Mouse (Mus musculus) erythroblast, embryonic 14.5 days (primary cell): ENCODE measurements around the gene Adgrl3. TPM values are rescaled to one million over a fixed set of nuclear protein-coding genes. Genes with fewer than 3 reads are reported as not detected.

Experiments used
- H3K27me3 ChIP-seq: 2 replicates; pipeline ENCODE4 v1.6.1; 2012; ENCODE audit warnings: inconsistent platforms; ENCODE audit not compliant: control insufficient read depth
- H3K36me3 ChIP-seq: 2 replicates; pipeline ENCODE4 v1.6.1; 2012; ENCODE audit warnings: mild to moderate bottlenecking, inconsistent platforms; ENCODE audit not compliant: control insufficient read depth
- H3K4me1 ChIP-seq: 2 replicates; pipeline ENCODE4 v1.6.1; 2012; ENCODE audit warnings: inconsistent platforms; ENCODE audit not compliant: control insufficient read depth
- H3K4me3 ChIP-seq: replicated peaks from 2 replicates; pipeline ENCODE3; 2012; ENCODE audit warnings: moderate library complexity, mild to moderate bottlenecking, inconsistent platforms
- H3K9me3 ChIP-seq: 2 replicates; pipeline ENCODE4 v1.6.1; 2012; ENCODE audit warnings: low read length, inconsistent platforms, mixed read lengths; ENCODE audit not compliant: control insufficient read depth
- GATA1 ChIP-seq: IDR thresholded peaks from 2 replicates; pipeline ENCODE4 v1.6.1; 2012; ENCODE audit warnings: low read length, inconsistent platforms, mixed read lengths
- TAL1 ChIP-seq: IDR thresholded peaks from 3 replicates; pipeline ENCODE4 v1.6.1; 2012; ENCODE audit warnings: low read length, inconsistent platforms, mixed read lengths
- polyA plus RNA-seq: library from polyadenylated mRNA; stranded (reverse); fragments of >175 nt; gene quantifications from 2 replicates; pipeline ENCODE4 v1.2.3, GENCODE M21; 2012

The Adgrl3 gene
- polyA plus RNA-seq, 1 experiment: not detected

- H3K4me1 ChIP-seq: no peaks in the 10 kb centered on the region
- no peak for TF ChIP-seq GATA1
- no peak for TF ChIP-seq TAL1
Measured at GRCm38 (mm10) chr5:81160431-81160830, 140.5 kb downstream of the Adgrl3 start.

DNA sequence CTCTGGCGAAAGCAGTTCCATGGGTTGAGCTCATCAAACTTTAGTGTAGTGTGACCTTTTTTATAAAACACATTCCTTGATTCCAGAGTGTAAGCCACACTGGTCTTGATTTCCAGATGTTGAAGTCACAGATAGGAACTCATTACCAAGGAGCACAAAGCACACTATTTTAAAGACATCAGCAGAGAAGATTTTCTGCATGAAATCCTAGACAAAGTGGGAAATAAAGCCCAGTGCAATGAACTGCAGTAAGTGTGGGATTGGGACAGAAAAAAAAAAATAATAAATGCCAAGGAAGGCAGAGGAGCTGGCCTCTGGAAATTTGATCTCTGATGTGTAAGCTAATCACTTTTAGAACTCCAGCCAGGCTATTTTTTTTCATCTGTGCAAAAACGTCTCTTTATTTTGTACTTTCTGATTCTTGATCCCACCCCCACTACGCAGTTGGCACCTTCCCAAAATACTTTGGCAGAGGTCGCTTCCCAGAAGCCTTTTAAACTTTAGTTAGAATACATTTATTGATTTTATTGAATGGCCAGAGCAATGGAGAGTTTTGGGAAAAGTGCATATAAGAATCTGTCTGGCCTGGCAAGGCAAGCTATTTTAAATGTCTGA lies 169.0 kb downstream of the Adgrl3 start:
- TF ChIP-seq GATA1: no peak
- TF ChIP-seq TAL1: no peak
- Histone ChIP-seq H3K4me1 (no peaks in the 10 kb centered on the region), H3K36me3 (no peaks in the 10 kb centered on the region), H3K9me3 (no peaks in the 10 kb centered on the region), H3K27me3 (no peaks in the 10 kb centered on the region), H3K4me3 (no peak overlapping the region)

More at GRCm38 (mm10) chr5:81160431-81160830, 140.5 kb downstream of the Adgrl3 start:
- H3K36me3 ChIP-seq: no peaks in the 10 kb centered on the region
- no peak overlapping the region for H3K4me3 ChIP-seq
- H3K9me3 ChIP-seq: peaks cover 5% of the 10 kb centered on the region; the same call in 1 of the 2 replicates
- no peaks in the 10 kb centered on the region for H3K27me3 ChIP-seq

- Histone ChIP-seq H3K36me3 (no peaks in the 10 kb centered on the region), H3K27me3 (no peaks in the 10 kb centered on the region), H3K9me3 (0 out of 2 replicates have a peak, but pooled peaks cover 2% of the 10 kb centered on the region), H3K4me1 (no peaks in the 10 kb centered on the region), H3K4me3 (no peak overlapping the region)
- TF ChIP-seq TAL1 (no peak), GATA1 (no peak)
Measured at GRCm38 (mm10) chr5:81200354-81200753, 180.4 kb downstream of the Adgrl3 start.

DNA sequence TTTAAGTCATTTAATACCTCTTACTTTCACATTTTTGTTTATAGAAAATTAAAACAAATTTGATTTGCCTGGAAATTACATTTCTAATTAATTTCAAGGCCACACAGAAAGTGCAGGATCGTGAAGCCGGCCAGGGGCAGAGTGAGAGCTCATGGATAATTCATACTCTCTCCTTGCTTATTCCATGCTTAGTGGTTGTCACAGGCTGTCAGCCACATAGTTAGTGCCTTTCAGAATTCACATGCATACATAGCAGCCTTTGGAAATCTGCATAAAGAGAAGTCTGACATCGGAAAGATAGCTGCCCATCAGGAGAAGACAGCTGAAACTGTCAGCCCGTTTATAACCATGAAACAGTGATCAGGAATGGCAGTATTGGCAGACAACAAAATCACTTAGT lies 181.9 kb downstream of the Adgrl3 start:
- Histone ChIP-seq H3K9me3 (0 out of 2 replicates have a peak, but pooled peaks cover 2% of the 10 kb centered on the region), H3K4me1 (no peaks in the 10 kb centered on the region), H3K4me3 (no peak overlapping the region), H3K27me3 (no peaks in the 10 kb centered on the region), H3K36me3 (no peaks in the 10 kb centered on the region)
- TF ChIP-seq GATA1 (no peak), TAL1 (no peak)

GRCm38 (mm10) chr5:81218500-81219057 lies 198.6 kb downstream of the Adgrl3 start:
- Histone ChIP-seq H3K4me1 (no peaks in the 10 kb centered on the region), H3K36me3 (no peaks in the 10 kb centered on the region), H3K4me3 (no peak overlapping the region), H3K9me3 (0 out of 2 replicates have a peak, but pooled peaks cover 2% of the 10 kb centered on the region), H3K27me3 (no peaks in the 10 kb centered on the region)
- TF ChIP-seq TAL1: no peak
- no peak for TF ChIP-seq GATA1

- H3K9me3 ChIP-seq: 0 out of 2 replicates have a peak, but pooled peaks cover 2% of the 10 kb centered on the region
- no peak overlapping the region for H3K4me3 ChIP-seq
- no peaks in the 10 kb centered on the region for H3K4me1 ChIP-seq
- H3K36me3 ChIP-seq: no peaks in the 10 kb centered on the region
- no peaks in the 10 kb centered on the region for H3K27me3 ChIP-seq
- TF ChIP-seq TAL1: no peak
- TF ChIP-seq GATA1: no peak
Measured at GRCm38 (mm10) chr5:81224465-81224864, 204.5 kb downstream of the Adgrl3 start.

DNA sequence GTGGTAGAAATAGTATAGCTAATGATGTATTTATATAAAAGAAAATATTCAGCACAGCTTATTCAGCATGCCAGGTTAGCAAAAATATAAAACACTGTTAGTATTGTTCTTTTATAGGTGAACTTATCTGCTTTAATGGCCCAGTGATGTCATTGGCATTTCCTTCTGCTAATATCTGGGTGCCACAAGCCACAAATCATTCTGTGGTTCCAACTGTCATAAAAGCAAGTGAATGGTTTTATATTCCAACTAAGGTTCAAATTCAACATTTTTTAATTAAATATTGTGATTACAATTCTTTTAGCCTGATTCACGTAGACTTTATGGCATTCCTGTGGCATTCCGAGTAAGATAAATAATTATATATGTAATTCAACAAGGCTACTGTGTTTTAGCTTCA lies 205.5 kb downstream of the Adgrl3 start:
- no peaks in the 10 kb centered on the region for H3K27me3 ChIP-seq
- no peaks in the 10 kb centered on the region for H3K4me1 ChIP-seq
- no peaks in the 10 kb centered on the region for H3K36me3 ChIP-seq
- no peak overlapping the region for H3K4me3 ChIP-seq
- 0 out of 2 replicates have a peak, but pooled peaks cover 2% of the 10 kb centered on the region for H3K9me3 ChIP-seq
- TF ChIP-seq GATA1 (no peak), TAL1 (no peak)

DNA sequence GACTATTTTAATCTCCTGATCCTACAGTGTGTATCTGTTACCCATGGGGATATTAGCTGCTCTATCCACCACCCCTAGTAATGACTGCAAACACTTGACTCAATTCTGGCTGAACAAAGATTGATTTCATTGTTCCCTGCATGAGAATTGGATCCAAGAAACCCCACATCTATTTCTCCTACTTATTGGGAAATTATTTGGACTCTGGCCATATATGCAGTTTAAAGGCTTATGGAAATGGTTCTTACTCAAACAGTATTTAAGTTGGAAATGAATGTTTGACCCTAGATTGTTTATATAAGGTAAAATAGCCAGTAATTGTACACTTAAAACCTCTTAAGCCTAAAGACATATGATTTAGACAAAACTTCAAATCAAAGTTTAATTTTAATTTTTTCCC lies 207.3 kb downstream of the Adgrl3 start:
- Histone ChIP-seq H3K4me3 (no peak overlapping the region), H3K36me3 (no peaks in the 10 kb centered on the region), H3K4me1 (no peaks in the 10 kb centered on the region), H3K9me3 (no peaks in the 10 kb centered on the region), H3K27me3 (no peaks in the 10 kb centered on the region)
- TF ChIP-seq GATA1: no peak
- no peak for TF ChIP-seq TAL1

DNA sequence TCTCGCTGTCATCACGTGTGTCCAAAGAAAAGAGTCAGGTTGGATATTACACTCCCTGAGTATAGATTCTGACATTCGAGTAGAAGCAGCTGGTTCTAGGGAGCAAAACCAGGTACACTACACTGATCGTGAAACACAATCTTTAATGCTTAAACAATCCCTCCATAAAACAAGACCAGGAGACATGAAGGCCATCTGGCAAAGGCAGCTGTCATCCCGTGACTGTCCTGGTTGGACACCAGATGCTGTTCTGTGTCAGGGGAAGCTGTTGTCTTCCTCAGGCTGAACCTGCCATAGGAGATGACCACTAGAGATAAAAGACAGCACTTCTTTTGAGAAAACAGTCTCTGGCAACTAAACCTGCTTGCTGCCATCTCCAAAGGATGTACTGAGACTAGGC lies 228.8 kb downstream of the Adgrl3 start:
- no peaks in the 10 kb centered on the region for H3K27me3 ChIP-seq
- no peak for TF ChIP-seq TAL1
- TF ChIP-seq GATA1: no peak
- no peaks in the 10 kb centered on the region for H3K9me3 ChIP-seq
- H3K36me3 ChIP-seq: no peaks in the 10 kb centered on the region
- no peak overlapping the region for H3K4me3 ChIP-seq
- H3K4me1 ChIP-seq: no peaks in the 10 kb centered on the region
